Mouse (Mus musculus) cerebellum, adult 11-12 months (tissue): ENCODE results near the gene Eif3f.

Source experiments
- DNase-seq: peaks from one replicate; pipeline ENCODE4 v3.0.0; 2022

Gene Eif3f

GRCm38 (mm10) chr7:108972273-108972672 is 38.1 kb downstream of the Eif3f start:
- peak; percentile 79 for DNase-seq

- DNase-seq, result no peak
Measured at GRCm38 (mm10) chr7:108985934-108986708, 51.9 kb downstream of the Eif3f start.

- DNase-seq, result no peak
Measured at GRCm38 (mm10) chr7:108991207-108991606, 57.0 kb downstream of the Eif3f start.
